Mouse (Mus musculus): Measurements from ENCODE around the gene 2410137M14Rik. TPM values are rescaled to one million over a fixed set of nuclear protein-coding genes. Genes with fewer than 3 reads are reported as not detected.

2410137M14Rik gene
- polyA plus RNA-seq, 1 experiment from 2014 or later: not detected

GRCm38 (mm10) chr17:36931130-36931529, 49.9 kb downstream of the 2410137M14Rik start:
- no peaks in the 10 kb centered on the region for H3K36me3 ChIP-seq (ENCODE audit: control insufficient read depth, insufficient read depth, low read length)
- 73% methylated on average over 4 of the region's 4 CpGs for WGBS

GRCm38 (mm10) chr17:36930233-36930632, 50.8 kb downstream of the 2410137M14Rik start:
- ATAC-seq (replicated peaks; ENCODE audit: low FRiP score, low TSS enrichment, low read depth) (no peak), DNase-seq (ENCODE audit: low spot score) (no peak)
- no peak overlapping the region for H3K4me2 ChIP-seq (ENCODE audit: low read length)
- no peak overlapping the region for H3K4me3 ChIP-seq (ENCODE audit: low read depth, low read length)
- no peaks in the 10 kb centered on the region for H3K27me3 ChIP-seq (replicated peaks; ENCODE audit: control insufficient read depth, insufficient read depth, low read length)
- H3K9me3 ChIP-seq (ENCODE audit: control insufficient read depth, low read length): no peaks in the 10 kb centered on the region
- no peak overlapping the region for H3K27ac ChIP-seq (ENCODE audit: low read depth)
- no peaks in the 10 kb centered on the region for H3K4me1 ChIP-seq (replicated peaks; ENCODE audit: control insufficient read depth, insufficient read depth, low read length)
- WGBS: 70% methylated on average over 6 of the region's 6 CpGs
- no peaks in the 10 kb centered on the region for H3K36me3 ChIP-seq (ENCODE audit: control insufficient read depth, insufficient read depth, low read length)
- no peak overlapping the region for H3K9ac ChIP-seq (ENCODE audit: low read length)

More at GRCm38 (mm10) chr17:36931130-36931529, 49.9 kb downstream of the 2410137M14Rik start:
- DNase-seq (ENCODE audit: low spot score) (no peak), ATAC-seq (replicated peaks; ENCODE audit: low FRiP score, low TSS enrichment, low read depth) (no peak)
- Histone ChIP-seq H3K4me2 (ENCODE audit: low read length) (no peak overlapping the region), H3K27ac (ENCODE audit: low read depth) (no peak overlapping the region), H3K4me1 (replicated peaks; ENCODE audit: control insufficient read depth, insufficient read depth, low read length) (no peaks in the 10 kb centered on the region), H3K9ac (ENCODE audit: low read length) (no peak overlapping the region), H3K27me3 (replicated peaks; ENCODE audit: control insufficient read depth, insufficient read depth, low read length) (no peaks in the 10 kb centered on the region), H3K4me3 (ENCODE audit: low read depth, low read length) (no peak overlapping the region), H3K9me3 (ENCODE audit: control insufficient read depth, low read length) (no peaks in the 10 kb centered on the region)

- Histone ChIP-seq H3K4me2 (ENCODE audit: low read length) (no peak overlapping the region), H3K27me3 (replicated peaks; ENCODE audit: control insufficient read depth, insufficient read depth, low read length) (no peaks in the 10 kb centered on the region), H3K36me3 (ENCODE audit: control insufficient read depth, insufficient read depth, low read length) (no peaks in the 10 kb centered on the region), H3K27ac (ENCODE audit: low read depth) (no peak overlapping the region), H3K4me1 (replicated peaks; ENCODE audit: control insufficient read depth, insufficient read depth, low read length) (no peaks in the 10 kb centered on the region), H3K9ac (ENCODE audit: low read length) (no peak overlapping the region), H3K9me3 (ENCODE audit: control insufficient read depth, low read length) (no peaks in the 10 kb centered on the region), H3K4me3 (ENCODE audit: low read depth, low read length) (no peak overlapping the region)
- no peak for ATAC-seq (replicated peaks; ENCODE audit: low FRiP score, low TSS enrichment, low read depth)
- WGBS: 74% methylated on average over 12 of the region's 12 CpGs
- no peak for DNase-seq (ENCODE audit: low spot score)
Measured at GRCm38 (mm10) chr17:36929236-36929932, 51.7 kb downstream of the 2410137M14Rik start.

Other genes starting within 250 kb of the 2410137M14Rik start
- not detected in 2 replicates for gene H2-M10.5, start 208.3 kb downstream of the 2410137M14Rik start, polyA plus RNA-seq (2014; fragmentation: Nextera tagmentation; extraction: Ambion mirVana)
- not detected in 2 replicates for gene H2-M10.6, start 169.1 kb downstream of the 2410137M14Rik start, polyA plus RNA-seq (2014; fragmentation: Nextera tagmentation; extraction: Ambion mirVana)
- 40.0 and 41.9 TPM in 2 replicates for gene Trim26, start 144.1 kb downstream of the 2410137M14Rik start, polyA plus RNA-seq (2014; fragmentation: Nextera tagmentation; extraction: Ambion mirVana)
- gene Trim15, start 114.0 kb downstream of the 2410137M14Rik start, polyA plus RNA-seq (2014; fragmentation: Nextera tagmentation; extraction: Ambion mirVana): 1.2 and 1.3 TPM in 2 replicates
- gene Trim10, start 111.7 kb downstream of the 2410137M14Rik start, polyA plus RNA-seq (2014; fragmentation: Nextera tagmentation; extraction: Ambion mirVana): 0.97 and 1.6 TPM in 2 replicates
- 0.11 and 0.78 TPM in 2 replicates for gene Trim40, start 91.1 kb downstream of the 2410137M14Rik start, polyA plus RNA-seq (2014; fragmentation: Nextera tagmentation; extraction: Ambion mirVana)
- gene Trim31, start 83.1 kb downstream of the 2410137M14Rik start, polyA plus RNA-seq (2014; fragmentation: Nextera tagmentation; extraction: Ambion mirVana): 21.4 and 25.7 TPM in 2 replicates
- 1.3 and 1.5 TPM in 2 replicates for gene Rnf39, start 38.3 kb downstream of the 2410137M14Rik start, polyA plus RNA-seq (2014; fragmentation: Nextera tagmentation; extraction: Ambion mirVana)
- gene Ppp1r11, start 29.5 kb downstream of the 2410137M14Rik start, polyA plus RNA-seq (2014; fragmentation: Nextera tagmentation; extraction: Ambion mirVana): 120 and 132 TPM in 2 replicates
- 88.7 and 91.2 TPM in 2 replicates for gene Znrd1, start 22.7 kb downstream of the 2410137M14Rik start, polyA plus RNA-seq (2014; fragmentation: Nextera tagmentation; extraction: Ambion mirVana)
- gene Znrd1as, start 22.6 kb downstream of the 2410137M14Rik start, polyA plus RNA-seq (2014; fragmentation: Nextera tagmentation; extraction: Ambion mirVana): 4.9 and 6.6 TPM in 2 replicates
- 0.16 and 0.51 TPM in 2 replicates for gene H2-M5, start 8.3 kb upstream of the 2410137M14Rik start, polyA plus RNA-seq (2014; fragmentation: Nextera tagmentation; extraction: Ambion mirVana)
- gene Zfp57, start 19.9 kb upstream of the 2410137M14Rik start, polyA plus RNA-seq (2014; fragmentation: Nextera tagmentation; extraction: Ambion mirVana): 78.3 and 85.0 TPM in 2 replicates
- 0.14 and 0.24 TPM in 2 replicates for gene Mog, start 42.2 kb upstream of the 2410137M14Rik start, polyA plus RNA-seq (2014; fragmentation: Nextera tagmentation; extraction: Ambion mirVana)
- 12.6 and 13.7 TPM in 2 replicates for gene Gabbr1, start 64.7 kb upstream of the 2410137M14Rik start, polyA plus RNA-seq (2014; fragmentation: Nextera tagmentation; extraction: Ambion mirVana)
- 0.07 TPM in 1 of 2 replicates, not detected in the other for gene Olfr90, start 107.3 kb upstream of the 2410137M14Rik start, polyA plus RNA-seq (2014; fragmentation: Nextera tagmentation; extraction: Ambion mirVana)
- not detected in 2 replicates for gene Olfr91, start 117.0 kb upstream of the 2410137M14Rik start, polyA plus RNA-seq (2014; fragmentation: Nextera tagmentation; extraction: Ambion mirVana)
- not detected in 2 replicates for gene Olfr92, start 138.9 kb upstream of the 2410137M14Rik start, polyA plus RNA-seq (2014; fragmentation: Nextera tagmentation; extraction: Ambion mirVana)
- gene Olfr93, start 180.3 kb upstream of the 2410137M14Rik start, polyA plus RNA-seq (2014; fragmentation: Nextera tagmentation; extraction: Ambion mirVana): not detected in 2 replicates
- gene Ubd, start 212.7 kb upstream of the 2410137M14Rik start, polyA plus RNA-seq (2014; fragmentation: Nextera tagmentation; extraction: Ambion mirVana): not detected in 2 replicates
- gene Olfr94, start 219.8 kb upstream of the 2410137M14Rik start, polyA plus RNA-seq (2014; fragmentation: Nextera tagmentation; extraction: Ambion mirVana): not detected in 2 replicates
- gene Olfr95, start 231.9 kb upstream of the 2410137M14Rik start, polyA plus RNA-seq (2014; fragmentation: Nextera tagmentation; extraction: Ambion mirVana): not detected in 2 replicates
- not detected in 2 replicates for gene Olfr96, start 238.9 kb upstream of the 2410137M14Rik start, polyA plus RNA-seq (2014; fragmentation: Nextera tagmentation; extraction: Ambion mirVana)

All from intestine, embryonic 14.5 days (tissue).